Mouse (Mus musculus) spleen, adult 10 weeks (tissue): ENCODE measurements around the gene Olfr465-ps1. TPM values are rescaled to one million over a fixed set of nuclear protein-coding genes. Genes with fewer than 3 reads are reported as not detected.

ENCODE experiments used
- polyA plus RNA-seq: library from polyadenylated mRNA; stranded (reverse); fragments of 350-450 nt; fragmentation: Illumina TruSeq; extraction: RNeasy Lipid Tissue Mini Kit (QIAGEN cat#74804); gene quantifications from one replicate; pipeline ENCODE4 v1.2.3, GENCODE M21; 2015; ENCODE audit warnings: low replicate concordance; ENCODE audit not compliant: insufficient read depth

The Olfr465-ps1 gene
- not detected for polyA plus RNA-seq

GRCm38 (mm10) chr13:65137789-65138188 is at the start of gene Olfr465-ps1:
Gene Olfr465-ps1 (plus strand): TSS chr13:65138089.

GRCm38 (mm10) chr13:65112459-65113110 is 25.3 kb upstream of the Olfr465-ps1 start, which contains the start of gene Mfsd14b:
Gene Mfsd14b (minus strand): TSS chr13:65112975.

GRCm38 (mm10) chr13:65149940-65150339 is 12.1 kb downstream of the Olfr465-ps1 start, which contains the start of gene Olfr466:
Gene Olfr466 (plus strand): TSS chr13:65150240.

Other genes with a start within 250 kb of the Olfr465-ps1 start
- gene Cntnap3, start 234.1 kb upstream of the Olfr465-ps1 start, polyA plus RNA-seq, result not detected
- gene Spata31, start 220.7 kb upstream of the Olfr465-ps1 start, polyA plus RNA-seq, result not detected
- gene Spata31d1c, start 105.0 kb upstream of the Olfr465-ps1 start, polyA plus RNA-seq, result not detected
- gene Prss47, start 85.3 kb upstream of the Olfr465-ps1 start, polyA plus RNA-seq, result not detected
- 59.8 TPM for gene Mfsd14b, start 25.1 kb upstream of the Olfr465-ps1 start, polyA plus RNA-seq
- not detected for gene Olfr466, start 12.2 kb downstream of the Olfr465-ps1 start, polyA plus RNA-seq
- gene Nlrp4f, start 67.9 kb downstream of the Olfr465-ps1 start, polyA plus RNA-seq, result not detected
- gene Gm10775, start 121.5 kb downstream of the Olfr465-ps1 start, polyA plus RNA-seq, result not detected
- 53.0 TPM for gene Zfp369, start 140.7 kb downstream of the Olfr465-ps1 start, polyA plus RNA-seq